Mouse (Mus musculus): ENCODE measurements at regions not wholly inside any gene's neighbourhood (a gene's known extent, or its start where the extent isn't known, plus 50 kb on each side); places are given as distances from the start of the nearest gene placed in this dataset.

DNA sequence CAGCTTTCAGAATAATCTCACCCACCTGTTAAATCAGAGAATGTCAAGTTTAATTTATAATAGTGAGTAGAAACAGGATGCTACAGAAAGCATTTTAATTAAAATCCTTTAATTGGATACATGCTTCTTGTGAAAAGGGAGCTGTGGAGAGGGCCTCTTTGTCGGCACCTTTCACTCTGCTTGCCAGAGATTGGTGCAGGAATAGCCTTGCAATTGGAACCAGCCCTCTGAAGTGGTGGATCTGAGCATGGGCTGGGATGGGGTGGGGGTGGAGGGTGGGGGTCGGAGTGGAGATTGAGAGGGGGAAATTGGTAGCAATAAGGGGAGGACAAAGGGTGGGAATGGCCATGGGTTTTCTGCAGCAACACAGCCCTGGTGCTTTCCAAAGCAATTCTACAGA lies 207.2 kb downstream of the Tbx15 start:
- no peak for DNase-seq (ENCODE audit: low spot score in 2 of 2)

GRCm38 (mm10) chr3:99447813-99448212 lies 207.6 kb downstream of the Tbx15 start:
- DNase-seq (ENCODE audit: low spot score in 2 of 2) = no peak

DNA sequence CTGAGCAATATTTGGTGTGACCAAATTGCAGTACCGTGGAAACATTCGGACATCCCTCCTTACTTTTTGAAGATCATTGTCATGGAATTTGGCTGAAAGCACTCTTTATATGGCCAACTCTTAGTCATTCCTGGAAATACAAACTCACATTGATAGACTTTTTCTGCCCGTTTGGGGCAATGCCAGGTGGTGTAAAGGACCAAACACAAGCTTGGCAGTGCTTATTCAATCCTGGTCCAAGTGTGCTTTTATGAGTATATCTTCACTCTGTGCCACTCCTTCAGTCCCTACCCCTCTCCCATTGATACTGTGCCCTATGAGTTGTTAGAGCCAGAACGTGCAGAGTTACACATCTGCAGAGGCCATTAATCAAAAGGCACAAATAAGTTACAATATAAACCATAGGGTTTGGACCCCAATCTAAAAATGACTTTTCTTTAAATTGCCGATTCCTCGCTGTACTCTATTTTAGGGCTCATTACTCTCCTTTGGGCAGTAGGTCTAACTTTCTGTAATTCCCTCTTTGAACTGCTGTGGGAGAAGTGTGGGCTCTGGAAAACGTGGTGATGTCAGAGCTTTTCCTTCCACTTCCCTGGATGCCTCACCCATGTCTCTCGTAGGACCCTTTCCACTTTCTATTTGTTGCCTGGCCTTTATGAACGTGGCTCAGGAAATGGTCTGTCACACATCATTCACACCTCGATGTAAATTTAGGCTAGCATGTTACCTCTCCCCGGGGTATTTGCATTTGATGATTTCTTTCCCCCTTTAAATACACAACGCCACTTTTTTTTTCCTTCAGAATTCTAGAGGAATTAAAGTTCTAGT lies 219.1 kb downstream of the Tbx15 start:
- DNase-seq (ENCODE audit: low spot score in 2 of 2) = no peak

DNA sequence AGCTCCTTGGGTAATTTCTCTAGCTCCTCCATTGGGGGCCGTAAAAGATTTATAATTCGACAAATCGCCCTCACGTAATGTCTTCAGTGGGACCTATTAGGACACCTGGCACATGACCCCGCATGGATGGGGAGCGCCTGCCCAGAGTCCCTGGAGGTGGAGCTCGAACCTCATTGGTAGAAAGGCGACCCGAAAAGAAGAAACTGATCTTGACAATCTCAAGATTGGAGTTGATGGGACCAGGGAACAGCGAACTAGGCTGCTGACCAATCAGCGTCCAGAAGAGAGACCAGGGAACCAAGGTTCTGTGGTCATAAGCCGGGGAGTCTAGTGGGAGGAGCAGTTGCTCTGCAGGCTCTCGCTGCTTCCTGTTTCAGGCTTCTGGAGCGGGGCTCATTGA lies 259.8 kb downstream of the Tbx15 start:
- DNase-seq (ENCODE audit: low spot score in 2 of 2) = no peak

DNA sequence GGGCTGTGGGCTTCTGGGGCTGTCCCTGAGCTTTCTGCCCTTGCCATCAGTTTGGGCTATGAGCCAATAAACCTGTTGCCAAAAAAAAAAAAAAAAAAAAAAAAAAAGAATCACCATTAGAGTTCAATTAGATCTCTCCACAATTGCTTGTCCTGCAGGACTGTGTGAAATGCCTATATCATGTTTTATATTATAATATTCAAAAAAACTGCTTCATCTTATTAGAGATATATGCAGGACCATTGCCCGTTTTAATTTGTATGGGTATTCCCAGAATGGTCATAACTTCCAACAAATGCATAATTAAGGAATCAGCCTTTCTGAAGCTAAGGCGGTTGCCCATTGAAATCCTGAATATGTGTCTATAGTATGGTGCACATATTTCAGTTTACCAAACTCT lies 264.6 kb downstream of the Tbx15 start:
- DNase-seq (ENCODE audit: low spot score in 2 of 2) = no peak

- DNase-seq (ENCODE audit: low spot score in 2 of 2) = no peak
These were observed 272.1 kb downstream of the Tbx15 start for GRCm38 (mm10) chr3:99512250-99512649.

DNA sequence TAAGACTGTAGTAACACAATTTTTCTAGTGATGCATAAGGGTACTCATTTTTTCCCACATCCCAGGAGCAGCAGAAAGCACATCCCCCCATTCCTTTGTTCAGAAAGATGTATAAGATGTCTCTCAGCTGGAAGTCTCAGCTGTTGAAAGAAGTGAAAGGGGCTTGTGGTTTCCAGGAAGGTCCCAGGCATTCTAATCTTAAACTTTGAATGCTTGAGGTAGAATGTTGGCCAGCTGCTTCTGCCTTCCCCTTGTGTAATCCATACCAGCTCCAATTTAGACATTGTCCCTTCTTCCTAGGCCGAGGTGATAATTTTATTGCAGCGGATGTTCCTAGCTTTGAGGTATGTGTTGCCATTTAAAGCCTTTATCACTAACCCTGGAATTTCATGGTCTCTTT lies 272.8 kb downstream of the Tbx15 start:
- DNase-seq (ENCODE audit: low spot score in 2 of 2) = no peak

DNA sequence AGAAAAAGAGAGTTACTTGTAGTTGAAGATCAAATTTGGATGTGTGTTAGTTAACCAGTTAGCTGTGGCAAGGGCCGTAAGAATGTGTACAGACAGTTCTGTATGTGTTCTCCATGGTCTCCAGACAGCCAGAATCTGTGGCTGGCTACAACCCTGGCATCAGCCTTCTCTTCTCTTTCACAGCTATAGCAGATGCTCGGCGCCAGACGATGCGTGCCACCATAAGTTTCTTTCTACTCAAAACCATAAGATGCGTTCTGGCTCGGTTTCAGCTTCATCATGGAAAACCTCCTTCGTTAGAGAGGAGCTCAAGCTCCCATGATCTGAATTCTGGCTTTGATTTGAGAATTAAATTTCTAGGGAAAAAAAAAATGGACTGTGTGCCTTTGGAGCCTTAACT lies 275.6 kb downstream of the Tbx15 start:
- peak; percentile 13 to 18 for DNase-seq (ENCODE audit: low spot score in 2 of 2)

GRCm38 (mm10) chr3:99560917-99561316 lies 320.7 kb downstream of the Tbx15 start:
- DNase-seq (ENCODE audit: low spot score in 2 of 2) = no peak

DNA sequence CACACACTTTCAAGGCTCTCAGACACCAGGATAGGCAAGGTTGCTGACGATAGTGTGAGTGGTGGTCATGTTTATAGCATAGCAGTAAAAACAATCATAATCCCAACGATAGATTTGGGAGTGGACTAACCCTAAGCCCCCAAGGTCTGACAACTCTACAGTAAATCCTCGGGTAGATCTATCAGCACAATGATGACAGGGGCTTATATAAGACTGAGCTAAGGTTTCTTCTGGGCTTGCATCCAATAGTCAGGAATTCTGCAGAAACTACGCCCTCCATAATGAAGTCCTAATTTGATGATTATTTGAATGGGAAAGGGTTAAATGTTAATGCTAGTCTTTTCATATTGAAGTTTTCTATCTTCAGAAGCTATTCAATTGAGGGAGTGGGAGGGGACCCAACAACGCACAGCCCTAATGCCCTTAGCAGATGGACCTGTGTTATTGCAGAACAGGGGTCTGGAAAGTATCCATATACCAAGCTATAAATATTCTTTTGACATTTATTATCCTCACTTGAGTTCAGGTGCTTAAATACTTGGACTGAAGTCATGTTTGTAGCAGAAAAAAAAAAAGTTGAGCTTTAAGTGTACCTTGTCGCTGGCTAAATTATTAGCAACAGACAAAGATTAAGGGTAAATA lies 311.8 kb upstream of the Spag17 start:
- no peak for DNase-seq (ENCODE audit: low spot score in 2 of 2)

GRCm38 (mm10) chr3:99573977-99574373 lies 311.2 kb upstream of the Spag17 start:
- DNase-seq (ENCODE audit: low spot score in 2 of 2) = no peak

DNA sequence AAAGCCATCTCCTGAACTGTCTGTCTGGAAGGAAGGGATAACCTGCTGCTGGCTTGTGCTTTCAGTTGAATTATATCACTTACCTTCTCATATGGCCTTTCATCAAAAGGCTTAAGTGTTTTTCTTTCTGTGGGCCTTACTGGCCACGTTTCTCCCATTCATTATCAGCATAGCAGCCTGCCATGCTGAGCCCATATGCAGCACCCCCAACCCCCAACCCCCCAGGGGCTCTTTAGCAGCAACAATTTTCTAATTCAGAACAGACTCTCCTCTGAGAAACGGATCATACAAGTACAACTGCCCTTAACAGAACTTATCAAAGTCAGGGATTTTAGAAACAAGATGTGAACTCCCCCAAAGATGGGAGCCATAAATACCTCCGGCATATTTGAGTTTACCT lies 282.5 kb upstream of the Spag17 start:
- no peak for DNase-seq (ENCODE audit: low spot score in 2 of 2)

- no peak for DNase-seq (ENCODE audit: low spot score in 2 of 2)
These were observed 252.9 kb upstream of the Spag17 start for GRCm38 (mm10) chr3:99632309-99632708.

- DNase-seq (ENCODE audit: low spot score in 2 of 2) = no peak
These were observed 243.7 kb upstream of the Spag17 start for GRCm38 (mm10) chr3:99641343-99642106.

DNA sequence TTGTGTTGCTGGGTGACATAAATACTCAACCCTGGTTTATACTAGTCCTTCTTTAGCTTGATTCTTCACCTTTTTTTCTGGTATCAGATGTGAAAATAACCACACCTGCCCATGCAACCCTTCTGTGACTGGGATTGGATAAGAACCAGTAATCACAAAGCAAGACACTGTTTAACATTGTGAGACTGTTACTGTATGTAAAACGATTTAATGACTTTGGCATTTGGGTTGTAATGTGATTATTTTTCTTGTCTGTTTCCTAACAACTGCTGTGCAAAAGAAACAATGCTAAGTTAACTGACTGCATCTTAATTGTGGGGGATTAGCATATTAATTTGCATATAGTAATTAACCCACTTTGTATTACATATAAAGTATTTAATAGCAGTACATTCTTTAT lies 240.3 kb upstream of the Spag17 start:
- no peak for DNase-seq (ENCODE audit: low spot score in 2 of 2)

GRCm38 (mm10) chr3:99645318-99645717 lies 239.9 kb upstream of the Spag17 start:
- DNase-seq (ENCODE audit: low spot score in 2 of 2) = no peak

GRCm38 (mm10) chr3:99657617-99658016 lies 227.6 kb upstream of the Spag17 start:
- DNase-seq (ENCODE audit: low spot score in 2 of 2) = no peak

DNA sequence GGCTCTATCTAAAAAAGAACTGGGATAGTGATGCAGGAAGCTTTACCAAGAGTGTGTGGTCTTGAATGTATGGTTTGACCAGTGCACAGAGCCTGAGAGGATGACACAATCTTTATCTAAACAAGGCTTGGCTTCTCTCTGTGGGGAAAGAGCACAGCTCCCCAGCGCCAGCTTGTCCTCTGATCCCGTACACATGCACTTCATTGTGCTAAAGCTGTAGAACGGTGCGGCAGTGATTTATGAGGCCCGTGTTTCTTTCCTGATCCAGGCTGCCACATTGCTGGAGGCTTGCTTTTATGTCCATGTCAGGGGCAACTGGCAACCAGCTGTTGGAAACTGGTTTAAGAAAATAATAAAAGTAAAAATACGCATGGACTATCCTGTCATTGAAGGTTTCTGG lies 221.4 kb upstream of the Spag17 start:
- DNase-seq (ENCODE audit: low spot score in 2 of 2) = no peak

DNA sequence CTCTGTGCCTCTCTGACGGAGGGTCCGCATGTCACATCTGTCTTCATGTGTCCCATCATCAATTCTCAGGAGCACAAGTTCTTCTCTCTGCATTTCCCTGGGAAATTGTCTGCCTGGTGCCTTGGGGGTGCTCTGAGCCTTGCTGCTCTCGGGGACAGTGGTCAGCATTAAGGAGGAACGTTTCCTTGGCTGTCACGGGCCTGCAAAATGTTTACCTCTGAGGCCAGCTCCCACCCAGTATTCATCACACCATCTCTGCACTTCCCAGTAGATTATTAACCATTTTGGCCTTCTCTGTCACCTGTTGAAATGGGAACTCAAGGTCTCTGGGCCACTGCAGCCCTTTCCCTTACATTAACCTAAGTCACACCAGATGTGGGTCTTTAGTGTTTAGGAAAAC lies 219.8 kb upstream of the Spag17 start:
- DNase-seq (ENCODE audit: low spot score in 2 of 2) = no peak

GRCm38 (mm10) chr3:99665902-99666768 lies 219.1 kb upstream of the Spag17 start:
- DNase-seq (ENCODE audit: low spot score in 2 of 2) = no peak

DNA sequence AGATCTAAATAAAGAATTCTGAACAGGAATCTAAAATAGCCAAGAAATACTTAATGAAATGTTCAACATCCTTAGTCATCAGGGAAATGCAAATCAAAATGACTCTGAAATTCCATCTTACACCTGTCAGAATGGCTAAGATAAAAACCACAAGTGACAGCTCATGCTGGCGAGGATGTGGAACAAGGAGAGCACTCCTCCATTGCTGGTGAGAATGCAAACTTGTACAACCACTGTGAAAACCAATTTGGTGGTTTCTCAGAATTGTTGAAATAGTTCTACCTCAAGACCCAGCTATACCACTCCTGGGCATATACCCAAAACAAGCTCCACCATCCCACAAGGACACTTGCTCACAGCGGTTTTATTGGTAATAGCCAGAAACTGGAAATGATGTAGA lies 211.1 kb upstream of the Spag17 start:
- DNase-seq (ENCODE audit: low spot score in 2 of 2) = no peak

DNA sequence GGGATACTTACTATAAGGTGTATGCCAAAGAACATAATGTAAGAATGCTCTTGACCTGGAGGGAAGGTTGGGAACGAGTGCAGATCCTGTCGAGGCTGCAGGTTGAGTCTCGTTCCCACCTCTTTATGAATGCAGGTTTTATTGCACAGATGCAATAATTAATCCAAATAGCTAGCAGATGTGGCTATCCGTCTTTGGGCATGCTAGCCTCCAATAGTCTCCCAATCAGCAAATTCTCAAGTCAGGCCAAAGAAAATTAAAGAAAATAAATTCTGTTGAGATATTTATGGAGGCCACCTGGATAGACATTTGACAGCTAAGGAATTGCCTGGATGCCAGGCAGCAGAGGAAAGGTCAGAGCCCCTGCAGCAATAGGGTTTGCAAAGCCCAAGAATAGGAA lies 175.7 kb upstream of the Spag17 start:
- no peak for DNase-seq (ENCODE audit: low spot score in 2 of 2)

Data from frontal cortex, postnatal 14 days (tissue).